Mouse (Mus musculus) liver, embryonic 15.5 days (tissue): ENCODE results near the gene Akr1a1. TPM values are rescaled to one million over a fixed set of nuclear protein-coding genes. Genes with fewer than 3 reads are reported as not detected.

ENCODE experiments used
- polyA plus RNA-seq: library from polyadenylated mRNA; unstranded; fragments of >200 nt; fragmentation: Nextera tagmentation; extraction: Ambion mirVana; gene quantifications from 2 replicates; pipeline ENCODE4 v1.2.1, GENCODE M21; 2015

The Akr1a1 gene
- polyA plus RNA-seq, 1 experiment from 2014 or later: 291 TPM

Other genes starting within 250 kb of the Akr1a1 start
- 6.2 and 7.2 TPM in 2 replicates for gene Mast2, start 187.5 kb downstream of the Akr1a1 start, polyA plus RNA-seq
- gene Ipp, start 144.1 kb downstream of the Akr1a1 start, polyA plus RNA-seq: 13.3 and 13.6 TPM in 2 replicates
- gene Tmem69, start 95.7 kb downstream of the Akr1a1 start, polyA plus RNA-seq: 19.2 and 21.3 TPM in 2 replicates
- 12.6 and 13.4 TPM in 2 replicates for gene Gpbp1l1, start 94.0 kb downstream of the Akr1a1 start, polyA plus RNA-seq
- gene Ccdc17, start 55.0 kb downstream of the Akr1a1 start, polyA plus RNA-seq: 1.1 and 2.3 TPM in 2 replicates
- gene Nasp, start 23.7 kb downstream of the Akr1a1 start, polyA plus RNA-seq: 42.7 and 49.9 TPM in 2 replicates
- gene Prdx1, start 33.9 kb upstream of the Akr1a1 start, polyA plus RNA-seq: 835 and 937 TPM in 2 replicates
- 8.9 and 9.9 TPM in 2 replicates for gene Mmachc, start 56.7 kb upstream of the Akr1a1 start, polyA plus RNA-seq
- 10.1 and 10.4 TPM in 2 replicates for gene Ccdc163, start 56.8 kb upstream of the Akr1a1 start, polyA plus RNA-seq
- gene Tesk2, start 69.3 kb upstream of the Akr1a1 start, polyA plus RNA-seq: 4.7 and 5.3 TPM in 2 replicates
- gene Toe1, start 156.0 kb upstream of the Akr1a1 start, polyA plus RNA-seq: 14.3 and 14.8 TPM in 2 replicates
- 3.0 and 3.2 TPM in 2 replicates for gene Mutyh, start 156.0 kb upstream of the Akr1a1 start, polyA plus RNA-seq
- 0.18 and 0.30 TPM in 2 replicates for gene Hpdl, start 170.0 kb upstream of the Akr1a1 start, polyA plus RNA-seq
- gene Zswim5, start 225.7 kb upstream of the Akr1a1 start, polyA plus RNA-seq: 0.02 and 0.05 TPM in 2 replicates